Mouse (Mus musculus): Measurements from ENCODE around the gene Ccdc13. TPM values are rescaled to one million over a fixed set of nuclear protein-coding genes. Genes with fewer than 3 reads are reported as not detected.

The Ccdc13 gene
- polyA plus RNA-seq, 1 experiment from 2014 or later: 2.7 TPM

DNA sequence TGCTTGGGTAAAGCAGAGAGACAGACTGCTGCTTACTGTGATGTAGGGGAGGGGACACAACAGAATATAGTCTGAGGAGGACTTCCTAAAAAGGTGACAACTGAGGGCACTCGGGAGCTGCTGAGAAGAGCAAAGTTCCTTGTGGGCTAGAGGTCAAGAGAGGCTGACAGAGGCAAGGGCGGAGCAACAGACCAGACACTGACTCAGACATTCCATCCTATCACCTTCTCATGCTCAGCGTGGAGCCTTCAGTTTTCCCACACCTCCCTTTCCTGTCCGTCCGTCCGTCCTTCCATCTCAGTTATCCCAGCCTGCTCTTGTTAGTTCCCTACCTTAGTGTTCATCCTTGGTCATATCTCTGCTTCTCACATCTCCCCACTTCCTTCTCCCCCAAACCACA lies 24.1 kb downstream of the Ccdc13 start:
- Histone ChIP-seq H3K4me1 (peaks cover 8% of the 10 kb centered on the region), H3K27me3 (ENCODE audit: poor library complexity, severe bottlenecking) (no peaks in the 10 kb centered on the region), H3K36me3 (replicated peaks) (no peaks in the 10 kb centered on the region), H3K4me3 (no peak overlapping the region), H3K27ac (no peak overlapping the region), H3K9me3 (no peaks in the 10 kb centered on the region)
- WGBS: 77% methylated on average over 6 of the region's 6 CpGs
- no peak for DNase-seq (ENCODE audit: extremely low spot score, low spot score)

DNA sequence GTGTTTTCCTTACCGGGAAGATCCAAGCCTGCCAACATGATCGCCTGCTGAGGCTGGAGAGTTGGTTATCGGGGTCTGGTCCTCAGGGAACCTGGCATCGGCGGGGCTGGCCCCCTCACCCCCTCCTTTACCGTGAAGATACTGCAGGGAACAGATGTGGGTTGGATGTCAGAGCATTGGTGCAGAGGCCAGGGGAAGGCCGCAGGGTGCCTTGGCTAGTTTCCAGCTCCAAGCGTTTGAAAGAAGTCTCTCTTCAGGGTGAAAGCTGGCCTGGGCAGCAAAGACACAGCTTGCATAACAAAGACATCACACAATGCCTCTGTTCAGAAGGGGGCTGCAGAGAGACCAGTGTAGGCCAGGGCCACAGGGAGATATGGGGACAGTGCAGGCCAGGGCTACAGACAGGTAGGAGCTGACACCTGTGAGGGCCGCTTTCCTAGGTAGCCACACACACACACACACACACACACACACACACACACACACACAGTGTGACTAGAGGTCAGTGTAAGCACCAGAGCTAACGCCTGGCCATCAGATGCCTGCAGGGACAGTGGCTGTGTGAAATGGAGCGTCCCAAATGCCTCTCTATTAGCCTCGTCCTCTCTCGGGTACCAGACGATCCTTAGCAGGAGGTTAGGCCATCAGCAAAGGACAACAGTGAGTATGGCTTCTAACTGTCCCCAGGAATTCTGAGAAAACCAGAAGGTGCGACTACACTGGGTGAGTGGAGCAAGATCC lies 29.0 kb downstream of the Ccdc13 start:
- DNase-seq (ENCODE audit: extremely low spot score, low spot score): no peak
- Histone ChIP-seq H3K27ac (peak overlapping the region; percentile 75), H3K4me3 (no peak overlapping the region), H3K9me3 (no peaks in the 10 kb centered on the region), H3K36me3 (replicated peaks) (no peaks in the 10 kb centered on the region), H3K4me1 (peaks cover 43% of the 10 kb centered on the region), H3K27me3 (ENCODE audit: poor library complexity, severe bottlenecking) (no peaks in the 10 kb centered on the region)
- 21% methylated on average over 15 of the region's 15 CpGs for WGBS

DNA sequence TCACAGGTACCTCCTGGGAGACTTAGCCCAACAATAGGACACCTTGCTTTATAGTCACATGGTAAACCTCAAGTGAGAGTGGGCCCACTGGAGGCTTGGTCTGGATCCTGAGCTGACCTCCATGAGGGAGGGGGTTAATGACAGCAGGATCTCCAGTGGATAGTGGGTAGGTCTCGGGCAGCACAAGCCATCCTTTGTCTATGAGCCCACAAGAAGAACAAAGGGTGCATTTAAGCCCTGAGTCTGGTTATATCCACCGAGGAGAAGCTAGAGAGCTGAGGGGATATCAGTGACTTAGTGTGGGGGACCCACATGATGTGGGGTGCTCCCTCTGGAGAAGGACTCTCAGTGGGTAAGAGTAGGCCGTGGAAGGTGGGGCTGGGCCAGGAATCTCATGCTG lies 30.8 kb downstream of the Ccdc13 start:
- no peaks in the 10 kb centered on the region for H3K9me3 ChIP-seq
- H3K4me1 ChIP-seq: peaks cover 43% of the 10 kb centered on the region
- peak overlapping the region; percentile 63 for H3K27ac ChIP-seq
- H3K36me3 ChIP-seq (replicated peaks): no peaks in the 10 kb centered on the region
- WGBS: 42% methylated on average over 3 of the region's 3 CpGs
- H3K4me3 ChIP-seq: no peak overlapping the region
- DNase-seq (ENCODE audit: extremely low spot score, low spot score): no peak
- no peaks in the 10 kb centered on the region for H3K27me3 ChIP-seq (ENCODE audit: poor library complexity, severe bottlenecking)

GRCm38 (mm10) chr9:121807947-121808346 lies 31.3 kb downstream of the Ccdc13 start:
- peaks cover 45% of the 10 kb centered on the region for H3K4me1 ChIP-seq
- no peaks in the 10 kb centered on the region for H3K9me3 ChIP-seq
- H3K4me3 ChIP-seq: no peak overlapping the region
- no peaks in the 10 kb centered on the region for H3K27me3 ChIP-seq (ENCODE audit: poor library complexity, severe bottlenecking)
- H3K27ac ChIP-seq: 0 out of 2 replicates have a peak overlapping the region, but pooled peaks have one; percentile 63
- DNase-seq (ENCODE audit: extremely low spot score, low spot score): no peak
- H3K36me3 ChIP-seq (replicated peaks): no peaks in the 10 kb centered on the region
- WGBS: 77% methylated on average over 7 of the region's 7 CpGs

DNA sequence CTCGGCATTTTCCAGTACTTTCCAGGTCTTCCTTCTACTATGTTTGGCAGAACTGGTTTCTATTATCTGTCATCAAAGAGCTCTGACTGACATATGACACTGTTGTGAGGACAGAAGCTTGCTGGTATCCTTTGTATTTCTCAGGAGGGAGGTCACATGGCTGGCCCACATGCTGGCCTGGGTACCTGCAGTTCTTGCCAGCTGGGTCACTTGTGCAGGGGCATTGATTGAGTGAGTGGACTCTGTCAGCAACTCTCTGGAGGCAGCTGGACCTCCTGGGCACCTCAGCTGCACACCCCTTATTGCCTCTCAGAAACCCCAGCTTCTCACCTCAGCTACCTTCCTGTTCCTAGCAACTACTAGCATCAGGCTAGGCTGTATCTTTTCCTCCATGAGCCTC lies 31.7 kb downstream of the Ccdc13 start:
- Histone ChIP-seq H3K36me3 (replicated peaks) (no peaks in the 10 kb centered on the region), H3K4me1 (peaks cover 49% of the 10 kb centered on the region), H3K4me3 (no peak overlapping the region), H3K27ac (0 out of 2 replicates have a peak overlapping the region, but pooled peaks have one; percentile 63), H3K27me3 (ENCODE audit: poor library complexity, severe bottlenecking) (no peaks in the 10 kb centered on the region), H3K9me3 (no peaks in the 10 kb centered on the region)
- 63% methylated on average over 1 of the region's 1 CpGs for WGBS
- DNase-seq (ENCODE audit: extremely low spot score, low spot score): no peak

DNA sequence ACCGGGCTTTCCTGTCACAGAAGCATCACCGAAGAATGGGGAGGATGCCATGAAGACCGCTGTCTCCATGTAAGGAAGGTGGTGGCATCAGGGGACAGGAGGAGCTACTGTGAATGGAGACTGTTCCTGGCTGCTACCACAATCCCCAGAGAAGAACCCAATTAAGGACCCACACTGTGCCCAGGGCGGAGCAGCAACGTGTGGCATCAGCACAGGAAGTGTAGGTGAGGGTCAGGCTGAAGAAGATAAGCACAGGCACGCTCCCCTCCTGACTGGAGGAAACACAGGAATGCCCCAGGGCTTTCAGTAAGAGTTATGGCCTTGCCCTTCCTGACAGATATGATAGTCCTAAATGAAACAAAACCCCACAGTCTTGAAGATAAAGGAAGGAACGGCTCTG lies 36.5 kb downstream of the Ccdc13 start:
- DNase-seq (ENCODE audit: extremely low spot score, low spot score): no peak
- Histone ChIP-seq H3K27me3 (ENCODE audit: poor library complexity, severe bottlenecking) (0 out of 2 replicates have a peak, but pooled peaks cover 4% of the 10 kb centered on the region), H3K4me1 (peaks cover 45% of the 10 kb centered on the region), H3K27ac (0 out of 2 replicates have a peak overlapping the region, but pooled peaks have one; percentile 7), H3K36me3 (replicated peaks) (no peaks in the 10 kb centered on the region), H3K4me3 (no peak overlapping the region), H3K9me3 (no peaks in the 10 kb centered on the region)
- 82% methylated on average over 7 of the region's 7 CpGs for WGBS

DNA sequence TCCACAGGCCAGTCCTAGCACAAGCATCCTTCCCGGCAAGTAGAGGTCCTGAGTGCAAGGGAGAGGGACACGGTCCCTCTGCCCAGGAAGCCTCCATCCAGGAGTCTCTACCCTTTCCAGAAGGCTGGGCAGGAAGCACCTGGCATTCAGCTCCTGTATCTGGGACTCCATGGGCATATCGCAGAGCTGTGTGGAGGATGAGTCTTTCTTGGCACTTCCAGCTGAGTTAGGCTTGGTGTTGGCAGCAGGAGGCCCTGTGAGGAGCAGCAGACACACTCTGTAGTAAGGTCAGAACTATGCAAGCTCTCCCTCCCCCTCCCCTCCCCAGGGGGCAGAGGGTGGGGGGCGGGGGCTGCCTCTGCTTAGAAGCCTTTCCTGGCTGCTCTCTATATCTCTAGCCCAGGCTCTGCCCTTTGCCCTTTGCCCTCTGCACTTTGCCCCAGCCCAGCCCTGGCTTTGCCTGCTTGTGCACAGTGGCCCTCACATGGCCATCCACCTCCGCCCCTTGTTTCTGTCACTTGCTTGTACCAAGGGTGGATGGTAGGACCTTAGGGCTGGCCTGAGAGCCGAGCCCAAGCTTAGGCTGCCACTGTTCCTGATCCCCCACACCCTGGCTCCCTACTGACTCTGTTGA lies 40.3 kb downstream of the Ccdc13 start:
- 0 out of 2 replicates have a peak, but pooled peaks cover 4% of the 10 kb centered on the region for H3K27me3 ChIP-seq (ENCODE audit: poor library complexity, severe bottlenecking)
- 39% methylated on average over 6 of the region's 6 CpGs for WGBS
- H3K36me3 ChIP-seq (replicated peaks): no peaks in the 10 kb centered on the region
- H3K4me3 ChIP-seq: no peak overlapping the region
- no peaks in the 10 kb centered on the region for H3K9me3 ChIP-seq
- DNase-seq (ENCODE audit: extremely low spot score, low spot score): no peak
- H3K4me1 ChIP-seq: peaks cover 36% of the 10 kb centered on the region
- H3K27ac ChIP-seq: 0 out of 2 replicates have a peak overlapping the region, but pooled peaks have one; percentile 11

DNA sequence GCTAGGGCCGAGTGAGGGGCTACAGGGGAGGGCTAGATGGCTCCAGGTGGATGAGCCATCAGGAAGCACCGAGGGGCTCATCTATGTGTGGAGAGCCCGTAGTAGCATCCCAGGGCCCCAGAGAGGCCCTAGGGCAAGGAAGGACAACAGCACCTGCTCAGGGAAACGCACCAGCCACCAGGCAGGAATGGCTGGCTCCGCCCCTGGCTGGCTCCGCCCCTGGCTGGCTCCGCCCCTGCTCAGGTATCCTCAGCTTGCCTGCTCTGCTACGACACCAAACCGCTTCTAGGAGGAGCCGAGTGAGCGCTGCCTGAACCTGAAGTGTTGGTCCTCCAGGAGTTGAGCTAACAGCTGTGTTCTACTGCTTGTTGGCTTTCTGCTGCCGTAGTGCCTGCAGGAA lies 41.5 kb downstream of the Ccdc13 start:
- H3K4me3 ChIP-seq: no peak overlapping the region
- WGBS: 13% methylated on average over 12 of the region's 12 CpGs
- H3K4me1 ChIP-seq: peaks cover 32% of the 10 kb centered on the region
- no peaks in the 10 kb centered on the region for H3K36me3 ChIP-seq (replicated peaks)
- H3K27ac ChIP-seq: no peak overlapping the region
- DNase-seq (ENCODE audit: extremely low spot score, low spot score): no peak
- H3K27me3 ChIP-seq (ENCODE audit: poor library complexity, severe bottlenecking): 0 out of 2 replicates have a peak, but pooled peaks cover 4% of the 10 kb centered on the region
- H3K9me3 ChIP-seq: no peaks in the 10 kb centered on the region

DNA sequence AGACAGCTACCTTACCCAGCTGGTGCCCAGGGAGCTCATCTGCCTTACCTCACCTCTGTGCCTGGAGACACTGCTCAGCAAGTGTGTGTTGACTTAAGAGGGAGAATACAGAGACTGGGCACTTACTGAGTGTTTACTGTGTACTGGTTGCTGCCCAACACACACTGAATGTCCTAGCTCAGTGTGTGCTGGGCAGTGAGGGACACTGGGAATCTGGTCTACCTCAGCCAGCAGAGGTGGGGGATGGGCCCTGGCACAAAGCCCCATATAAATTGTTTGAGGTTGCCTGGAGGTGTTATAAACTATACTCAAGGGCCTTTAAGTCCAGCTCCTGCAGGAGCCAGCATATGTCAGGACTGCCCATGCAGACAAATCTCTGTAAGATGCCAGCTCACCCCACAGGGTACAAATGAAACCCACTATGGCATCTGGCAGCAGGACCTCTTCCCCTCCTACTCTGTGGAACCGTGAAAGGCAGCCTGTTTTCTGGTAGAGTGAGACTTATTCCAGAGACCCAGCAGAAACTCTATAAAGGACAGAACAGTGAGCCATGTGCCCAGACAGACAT lies 44.2 kb downstream of the Ccdc13 start:
- Histone ChIP-seq H3K4me1 (peaks cover 25% of the 10 kb centered on the region), H3K36me3 (replicated peaks) (no peaks in the 10 kb centered on the region), H3K4me3 (no peak overlapping the region), H3K27me3 (ENCODE audit: poor library complexity, severe bottlenecking) (0 out of 2 replicates have a peak, but pooled peaks cover 6% of the 10 kb centered on the region), H3K27ac (no peak overlapping the region), H3K9me3 (no peaks in the 10 kb centered on the region)
- no peak for DNase-seq (ENCODE audit: extremely low spot score, low spot score)
- WGBS: 63% methylated on average over 1 of the region's 1 CpGs

DNA sequence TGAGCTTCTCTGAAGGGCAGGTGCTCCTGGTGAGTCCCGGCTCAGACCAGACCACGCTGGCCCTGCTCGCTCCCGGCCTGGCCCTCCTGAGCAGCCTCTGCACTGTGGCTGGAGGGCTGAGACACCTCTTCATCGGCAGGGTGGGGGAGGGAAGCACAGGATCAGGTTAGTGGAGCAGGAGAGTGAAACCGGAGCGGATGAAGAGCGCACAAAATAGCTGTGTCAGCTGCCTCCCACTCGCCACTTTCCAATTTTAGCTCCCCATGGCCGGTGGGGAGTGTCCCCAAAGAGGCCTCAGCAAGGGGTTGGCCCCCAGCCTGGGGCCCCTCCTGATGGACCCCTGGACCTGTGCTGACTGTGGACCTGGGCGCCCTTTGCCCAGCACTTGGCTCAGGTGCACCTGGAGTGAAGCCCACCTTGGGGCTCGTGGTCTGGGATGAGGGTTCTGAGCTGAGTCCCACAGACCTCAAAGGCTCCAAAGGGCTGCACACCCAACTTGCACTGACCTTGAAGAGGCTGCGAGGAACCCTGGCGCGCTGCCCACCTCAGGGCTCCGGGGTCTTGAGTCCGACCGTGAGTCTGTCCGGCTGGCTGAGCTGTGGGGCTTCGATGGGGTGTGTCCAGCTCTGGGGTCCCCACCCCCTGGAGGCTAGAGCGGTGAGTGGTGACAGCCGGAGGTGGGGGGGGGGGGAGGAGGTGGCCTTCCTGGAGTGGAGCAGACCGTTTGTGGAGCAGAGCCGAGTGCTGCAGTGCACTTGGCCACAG lies 47.3 kb downstream of the Ccdc13 start, which contains the start of gene Hhatl:
Hhatl (minus strand) TSS at position 751 of the 765 bp plus-strand sequence.
- WGBS: 44% methylated on average over 22 of the region's 24 CpGs
- Histone ChIP-seq H3K27ac (no peak within 1 kb of the TSS), H3K4me1 (peaks cover 10% of the 10 kb centered on the region; the same call in 1 of the 2 replicates), H3K27me3 (ENCODE audit: poor library complexity, severe bottlenecking) (0 out of 2 replicates have a peak, but pooled peaks cover 6% of the 10 kb centered on the region), H3K4me3 (no peak within 1 kb of the TSS), H3K36me3 (replicated peaks) (no peaks in the 10 kb centered on the region), H3K9me3 (no peaks in the 10 kb centered on the region)
- no peak for DNase-seq (ENCODE audit: extremely low spot score, low spot score)

- H3K4me1 ChIP-seq: peaks cover 10% of the 10 kb centered on the region; the same call in 1 of the 2 replicates
Measured at GRCm38 (mm10) chr9:121791206-121791605, 48.1 kb downstream of the Ccdc13 start.

DNA sequence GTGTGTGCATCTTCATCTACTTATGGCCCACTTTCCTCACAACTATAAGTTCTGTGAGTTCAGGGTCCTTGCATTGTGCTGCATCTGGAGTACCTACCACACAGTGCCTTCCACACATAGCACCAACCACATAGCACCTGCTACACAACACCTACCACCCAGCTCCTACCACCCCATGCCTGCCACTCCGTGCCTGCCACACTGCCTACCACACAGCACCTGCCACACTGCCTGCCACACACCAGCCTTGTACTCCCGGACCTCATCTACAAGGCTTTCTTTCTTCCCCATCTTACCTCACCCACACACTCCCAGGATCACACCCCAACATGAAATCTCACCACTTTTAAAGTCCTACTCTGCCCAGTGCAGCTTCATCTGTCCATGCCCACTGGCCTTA lies 52.9 kb downstream of the Ccdc13 start:
- 81% methylated on average over 2 of the region's 2 CpGs for WGBS
- Histone ChIP-seq H3K36me3 (replicated peaks) (no peaks in the 10 kb centered on the region), H3K4me3 (no peak overlapping the region), H3K4me1 (0 out of 2 replicates have a peak, but pooled peaks cover under 1% of the 10 kb centered on the region), H3K9me3 (no peaks in the 10 kb centered on the region), H3K27ac (no peak overlapping the region), H3K27me3 (ENCODE audit: poor library complexity, severe bottlenecking) (no peaks in the 10 kb centered on the region)
- no peak for DNase-seq (ENCODE audit: extremely low spot score, low spot score)

More at GRCm38 (mm10) chr9:121791206-121791605, 48.1 kb downstream of the Ccdc13 start:
- no peak overlapping the region for H3K27ac ChIP-seq
- peak; percentile 51 for DNase-seq (ENCODE audit: extremely low spot score, low spot score)
- H3K4me3 ChIP-seq: no peak overlapping the region
- 10% methylated on average over 5 of the region's 5 CpGs for WGBS
- H3K27me3 ChIP-seq (ENCODE audit: poor library complexity, severe bottlenecking): 0 out of 2 replicates have a peak, but pooled peaks cover 6% of the 10 kb centered on the region
- no peaks in the 10 kb centered on the region for H3K36me3 ChIP-seq (replicated peaks)
- no peaks in the 10 kb centered on the region for H3K9me3 ChIP-seq

Measured in forebrain, embryonic 10.5 days (tissue).